Mouse (Mus musculus) thymus, adult 2 months (tissue): Measurements from ENCODE around the gene Slc26a8. TPM values are rescaled to one million over a fixed set of nuclear protein-coding genes. Genes with fewer than 3 reads are reported as not detected.

Experiments used
- DNase-seq: peaks from one replicate; pipeline ENCODE4 v3.0.0; 2021
- H3K27ac ChIP-seq: fragments of 200-500 bp; 2 replicates; pipeline ENCODE4 v1.5.1; 2012; ENCODE audit warnings: low read length, control low read depth; ENCODE audit not compliant: control insufficient read depth, insufficient read depth
- H3K27me3 ChIP-seq: fragments of 200-500 bp; 2 replicates; pipeline ENCODE4 v1.6.1; 2012; ENCODE audit warnings: mild to moderate bottlenecking, low read length, moderate library complexity, mixed read lengths; ENCODE audit not compliant: control insufficient read depth, insufficient read depth
- H3K36me3 ChIP-seq: fragments of 200-500 bp; 2 replicates; pipeline ENCODE4 v1.6.1; 2012; ENCODE audit warnings: mild to moderate bottlenecking, low read length, moderate library complexity; ENCODE audit not compliant: control insufficient read depth, insufficient read depth
- H3K4me1 ChIP-seq: fragments of 200-500 bp; replicated peaks from 2 replicates; pipeline ENCODE4 v1.6.1; 2012; ENCODE audit warnings: low read length; ENCODE audit not compliant: control insufficient read depth, insufficient read depth
- H3K4me3 ChIP-seq: fragments of 200-500 bp; 2 replicates; pipeline ENCODE4 v1.5.1; 2012; ENCODE audit warnings: mild to moderate bottlenecking, low read length, control low read depth, moderate library complexity; ENCODE audit not compliant: control insufficient read depth, insufficient read depth
- CTCF ChIP-seq: fragments of 200-500 bp; IDR thresholded peaks from 2 replicates; pipeline ENCODE4 v1.5.1; 2012; ENCODE audit warnings: mild to moderate bottlenecking, control low read depth, low read length, moderate library complexity, borderline replicate concordance; ENCODE audit not compliant: control insufficient read depth, poor library complexity, insufficient read depth; ENCODE audit errors: extremely low read depth
- POLR2A ChIP-seq: fragments of 200-500 bp; IDR thresholded peaks from 2 replicates; pipeline ENCODE4 v1.6.1; 2012; ENCODE audit warnings: mild to moderate bottlenecking, low read length, control low read depth, moderate library complexity; ENCODE audit not compliant: control insufficient read depth, poor library complexity, insufficient read depth; ENCODE audit errors: extremely low read depth
- WGBS: fragments of 180-500 bp; shearing (Covaris S2); methylation state at CpG from one replicate; pipeline ENCODE4 v1.1.7; 2018; 5-methylcytosine and 5-hydroxymethylcytosine counted together
- polyA plus RNA-seq: library from polyadenylated mRNA; depleted of rRNA; stranded (reverse); fragments of >200 nt; gene quantifications from 2 replicates; pipeline ENCODE4 v1.2.3, GENCODE M21; 2012

Gene Slc26a8
- polyA plus RNA-seq, 1 experiment = 0.75 TPM

DNA sequence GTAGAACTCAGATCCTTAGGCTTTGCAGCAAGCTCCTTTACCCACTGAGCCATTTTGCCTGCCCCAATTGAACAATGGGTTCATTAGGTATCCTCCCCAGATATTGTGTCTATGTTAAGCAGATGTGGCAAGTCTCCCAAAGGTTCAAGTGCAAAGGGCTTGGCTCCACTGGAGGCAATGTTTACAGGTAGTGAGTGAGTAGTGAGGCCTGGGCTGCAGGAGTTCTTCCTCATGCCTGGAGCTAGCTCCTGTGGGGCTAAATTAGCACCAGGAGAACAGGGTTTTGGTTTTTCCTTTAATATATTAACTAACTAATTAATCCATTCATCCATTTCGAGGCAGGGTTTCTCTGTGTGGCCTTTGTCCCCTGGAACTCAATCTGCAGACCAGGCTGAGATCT lies 6.4 kb downstream of the Slc26a8 start:
- no peak overlapping the region for H3K27ac ChIP-seq

DNA sequence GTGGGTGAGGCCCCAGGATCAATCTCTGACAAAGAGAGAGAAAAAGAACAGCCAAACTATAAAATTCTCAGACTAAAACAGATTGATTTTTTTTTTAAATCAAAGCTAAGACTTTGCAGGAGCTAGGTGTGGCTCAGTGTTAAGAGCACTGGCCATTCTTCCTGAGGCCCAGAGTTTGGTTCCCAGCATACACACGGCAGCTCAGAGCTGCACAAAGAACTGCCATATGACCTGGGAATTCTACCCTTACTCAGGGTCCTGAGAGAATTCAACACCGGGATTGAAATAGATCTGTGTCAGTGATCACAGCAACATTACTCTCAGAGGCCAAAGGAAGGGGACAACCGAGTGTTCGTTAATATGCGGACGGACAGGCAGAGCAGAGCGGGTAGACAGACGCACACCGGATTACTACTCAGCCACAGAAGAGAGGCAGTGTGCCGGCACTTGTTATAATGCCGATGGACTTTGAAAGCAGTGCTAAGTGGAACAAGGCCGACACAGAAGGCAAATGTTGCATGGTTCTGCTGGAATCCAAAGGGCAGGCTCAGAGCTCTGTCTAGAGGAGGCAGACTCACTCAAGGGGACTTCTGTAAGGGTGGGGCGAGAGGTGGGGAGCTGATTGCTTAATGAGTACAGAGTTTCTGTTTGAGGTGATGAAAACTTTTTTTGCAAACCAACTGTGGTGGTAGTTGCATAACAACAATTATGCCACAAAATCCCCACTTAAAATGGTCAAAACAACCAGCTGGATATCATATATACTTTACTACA lies 7.5 kb downstream of the Slc26a8 start:
- no peak overlapping the region for H3K4me3 ChIP-seq
- DNase-seq = no peak
- WGBS = 96% methylated on average over 13 of the region's 13 CpGs

More for the DNA sequence above, 6.4 kb downstream of the Slc26a8 start:
- no peak for DNase-seq
- Histone ChIP-seq H3K4me1 (no peaks in the 10 kb centered on the region), H3K4me3 (no peak overlapping the region), H3K36me3 (no peaks in the 10 kb centered on the region), H3K27me3 (no peaks in the 10 kb centered on the region)
- WGBS = 100% methylated on average over 1 of the region's 1 CpGs
- no peak for TF ChIP-seq CTCF
- TF ChIP-seq POLR2A = no peak

DNA sequence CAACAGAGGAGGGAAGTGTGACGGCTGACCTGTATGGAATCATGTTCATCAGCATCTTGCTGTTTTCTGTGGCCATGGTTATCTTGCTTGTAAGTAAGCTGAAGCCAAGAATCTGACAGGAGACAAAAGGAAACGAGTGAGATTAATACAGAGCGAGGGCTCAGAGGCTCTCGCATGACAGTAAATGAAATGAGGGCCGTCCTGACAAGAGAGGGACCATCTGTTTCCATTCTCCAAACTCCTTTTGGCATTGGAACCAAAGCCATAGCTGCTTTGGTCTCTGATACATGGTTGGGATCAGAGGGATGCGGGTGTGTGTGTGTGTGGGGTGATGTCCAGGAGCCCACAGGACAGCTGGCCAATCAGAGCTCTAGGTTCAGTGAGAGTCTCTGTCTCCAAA lies 30.5 kb downstream of the Slc26a8 start:
- WGBS = 94% methylated on average over 6 of the region's 6 CpGs
- Histone ChIP-seq H3K36me3 (no peaks in the 10 kb centered on the region), H3K27me3 (no peaks in the 10 kb centered on the region), H3K4me3 (no peak overlapping the region), H3K27ac (no peak overlapping the region), H3K4me1 (no peaks in the 10 kb centered on the region)
- DNase-seq = no peak
- no peak for TF ChIP-seq CTCF
- no peak for TF ChIP-seq POLR2A

More for the DNA sequence above, 7.5 kb downstream of the Slc26a8 start:
- Histone ChIP-seq H3K27me3 (no peaks in the 10 kb centered on the region), H3K36me3 (no peaks in the 10 kb centered on the region), H3K4me1 (no peaks in the 10 kb centered on the region), H3K27ac (no peak overlapping the region)
- TF ChIP-seq POLR2A = no peak
- TF ChIP-seq CTCF = no peak

DNA sequence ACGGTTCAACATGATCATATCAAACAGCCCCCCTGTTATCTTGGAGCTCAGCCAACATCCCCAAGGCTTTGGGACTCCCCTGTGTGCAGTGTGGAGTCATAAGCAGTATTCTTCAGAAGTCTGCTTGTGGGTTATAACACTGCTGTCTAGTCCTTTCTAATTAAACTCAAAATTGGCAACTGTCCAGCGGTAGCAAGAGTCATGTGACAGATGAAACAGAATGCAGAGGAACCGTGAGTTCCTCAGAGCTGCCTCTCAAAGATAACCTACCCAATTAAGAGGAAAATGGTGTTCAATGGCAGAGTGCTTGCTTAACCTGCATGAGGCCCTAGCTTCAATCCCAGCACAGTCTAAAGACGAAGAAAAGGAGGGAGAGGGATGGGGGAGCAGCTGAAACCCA lies 32.1 kb downstream of the Slc26a8 start:
- no peaks in the 10 kb centered on the region for H3K4me1 ChIP-seq
- DNase-seq = no peak
- H3K36me3 ChIP-seq = no peaks in the 10 kb centered on the region
- H3K27ac ChIP-seq = no peak overlapping the region
- TF ChIP-seq CTCF = no peak
- no peaks in the 10 kb centered on the region for H3K27me3 ChIP-seq
- no peak overlapping the region for H3K4me3 ChIP-seq
- 9% methylated on average over 4 of the region's 4 CpGs for WGBS

DNA sequence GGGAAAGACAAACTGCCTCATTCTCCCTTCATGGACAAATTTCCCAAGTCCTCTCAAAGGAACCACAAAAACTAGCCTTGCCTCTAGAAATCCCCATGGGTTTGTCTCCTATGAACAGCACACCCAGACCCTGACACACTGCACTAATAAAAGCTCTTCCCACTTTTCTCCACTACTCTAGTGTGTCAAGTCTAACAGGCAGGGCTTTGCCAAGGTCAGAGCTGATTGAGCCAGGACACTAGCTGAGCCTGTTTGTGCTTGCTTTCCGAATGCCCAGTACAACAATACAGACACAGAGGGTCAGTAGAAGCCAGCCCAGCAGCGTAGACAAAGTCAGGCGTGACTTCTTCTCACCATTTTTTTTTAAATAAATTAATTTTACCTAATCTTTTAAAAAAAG lies 39.8 kb downstream of the Slc26a8 start:
- Histone ChIP-seq H3K36me3 (no peaks in the 10 kb centered on the region), H3K27ac (no peak overlapping the region), H3K27me3 (no peaks in the 10 kb centered on the region), H3K4me3 (no peak overlapping the region), H3K4me1 (no peaks in the 10 kb centered on the region)
- no peak for DNase-seq
- TF ChIP-seq CTCF (no peak), POLR2A (no peak)
- WGBS = 92% methylated on average over 3 of the region's 3 CpGs

DNA sequence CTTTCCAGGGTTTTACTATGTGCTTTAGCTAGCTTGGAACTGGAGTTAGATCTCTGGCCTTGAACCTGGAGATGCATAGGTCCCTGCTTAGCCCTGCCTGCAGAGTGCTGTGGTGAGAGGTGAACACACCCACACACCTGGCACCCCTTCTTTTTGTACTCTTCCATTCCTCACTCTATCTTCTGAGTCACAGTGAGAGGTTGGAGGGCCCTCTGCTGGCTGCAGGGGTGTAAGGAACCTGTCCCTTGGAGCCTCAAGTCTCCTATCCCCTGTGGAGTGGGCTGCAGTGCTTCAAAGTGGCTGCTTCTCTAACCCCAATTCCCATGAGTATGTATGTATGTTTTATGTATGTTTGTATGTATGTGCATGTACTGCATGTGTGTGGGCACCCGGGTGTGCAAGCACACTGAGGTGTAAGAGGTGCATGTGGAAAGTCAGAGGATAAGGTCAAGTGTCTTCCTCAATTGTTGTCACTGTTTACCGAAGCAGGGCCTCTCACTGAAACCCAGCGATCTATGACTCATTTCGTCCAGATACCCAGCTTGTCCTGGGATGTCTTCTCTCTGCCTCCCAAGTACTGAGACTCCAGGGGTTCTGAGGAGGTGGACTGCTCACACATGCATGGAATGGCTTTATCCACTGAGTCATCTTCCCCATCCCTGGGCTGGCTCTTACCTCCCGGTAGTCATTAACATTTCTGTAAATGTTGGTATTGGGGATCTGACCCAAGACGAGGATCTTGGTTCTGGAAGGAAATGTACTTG lies 41.2 kb downstream of the Slc26a8 start:
- Histone ChIP-seq H3K27me3 (no peaks in the 10 kb centered on the region), H3K4me1 (no peaks in the 10 kb centered on the region), H3K27ac (no peak overlapping the region), H3K4me3 (no peak overlapping the region), H3K36me3 (no peaks in the 10 kb centered on the region)
- 72% methylated on average over 6 of the region's 6 CpGs for WGBS
- peak; percentile 64 for DNase-seq
- no peak for TF ChIP-seq POLR2A
- TF ChIP-seq CTCF = peak; percentile 61; the same call in 1 of the 2 replicates

DNA sequence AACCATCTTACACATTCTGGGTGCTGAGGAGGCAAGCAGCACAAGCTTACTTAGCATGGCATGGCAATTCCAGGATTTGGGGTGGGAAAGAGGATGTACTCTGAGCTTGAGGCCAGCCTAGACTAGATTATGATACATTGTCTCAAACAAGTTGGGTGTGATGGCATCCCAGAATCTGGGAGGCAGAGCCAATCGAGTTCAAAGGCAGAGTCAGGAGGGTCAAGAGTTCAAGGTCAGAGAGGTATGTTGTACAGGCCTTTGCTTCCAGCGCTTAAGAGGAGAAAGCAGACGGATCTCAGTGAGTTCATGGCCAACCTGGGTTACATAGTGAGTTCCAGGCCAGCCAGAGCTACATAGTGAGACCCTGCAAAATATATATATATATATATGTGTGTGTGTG lies 43.8 kb downstream of the Slc26a8 start:
- TF ChIP-seq CTCF = no peak
- TF ChIP-seq POLR2A = no peak
- Histone ChIP-seq H3K27me3 (no peaks in the 10 kb centered on the region), H3K36me3 (no peaks in the 10 kb centered on the region), H3K4me1 (peaks cover 9% of the 10 kb centered on the region), H3K4me3 (no peak overlapping the region), H3K27ac (no peak overlapping the region)
- no peak for DNase-seq
- 98% methylated on average over 3 of the region's 3 CpGs for WGBS
